Mouse (Mus musculus): ENCODE results near the gene Srsf4.

The Srsf4 gene

DNA sequence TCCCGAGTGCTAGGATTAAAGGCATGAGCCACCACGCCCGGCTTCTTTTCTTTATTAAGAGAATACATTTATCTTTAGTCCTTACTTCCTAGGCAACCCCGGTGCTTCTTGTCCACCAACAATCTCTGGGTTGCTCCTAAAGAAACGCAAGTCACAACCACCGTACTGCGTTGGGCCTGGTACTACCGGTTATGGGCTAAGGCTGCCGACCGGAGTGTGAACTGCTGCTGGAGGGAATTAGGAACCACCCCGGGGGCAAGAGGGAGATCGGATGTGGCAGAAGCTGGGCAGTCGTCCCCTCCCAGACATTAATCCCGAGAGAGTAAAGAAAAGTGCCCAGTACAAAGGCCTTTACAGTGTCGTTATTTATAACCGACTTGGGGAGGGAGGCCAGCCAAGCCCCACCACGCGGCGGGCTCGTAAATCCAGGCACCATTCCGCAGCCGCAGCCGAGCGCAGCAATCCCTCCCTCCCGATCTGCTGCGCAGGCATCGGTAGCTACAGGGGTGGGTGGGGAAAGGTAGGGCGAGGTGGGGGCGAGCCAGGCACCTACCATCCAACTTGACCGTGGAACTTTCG lies 41.6 kb downstream of the Srsf4 start:
- no peak for DNase-seq (ENCODE audit: low read depth, low spot score)

- no peak for DNase-seq (ENCODE audit: low read depth, low spot score)
Observed at GRCm38 (mm10) chr4:131915821-131916328, 42.5 kb downstream of the Srsf4 start.

- peak; percentile 65 for DNase-seq (ENCODE audit: low read depth, low spot score)
Observed at GRCm38 (mm10) chr4:131916425-131916824, 43.0 kb downstream of the Srsf4 start.

GRCm38 (mm10) chr4:131917010-131917555 lies 43.7 kb downstream of the Srsf4 start:
- no peak for DNase-seq (ENCODE audit: low read depth, low spot score)

- DNase-seq (ENCODE audit: low read depth, low spot score) = no peak
Observed at GRCm38 (mm10) chr4:131918026-131918533, 44.7 kb downstream of the Srsf4 start.

DNA sequence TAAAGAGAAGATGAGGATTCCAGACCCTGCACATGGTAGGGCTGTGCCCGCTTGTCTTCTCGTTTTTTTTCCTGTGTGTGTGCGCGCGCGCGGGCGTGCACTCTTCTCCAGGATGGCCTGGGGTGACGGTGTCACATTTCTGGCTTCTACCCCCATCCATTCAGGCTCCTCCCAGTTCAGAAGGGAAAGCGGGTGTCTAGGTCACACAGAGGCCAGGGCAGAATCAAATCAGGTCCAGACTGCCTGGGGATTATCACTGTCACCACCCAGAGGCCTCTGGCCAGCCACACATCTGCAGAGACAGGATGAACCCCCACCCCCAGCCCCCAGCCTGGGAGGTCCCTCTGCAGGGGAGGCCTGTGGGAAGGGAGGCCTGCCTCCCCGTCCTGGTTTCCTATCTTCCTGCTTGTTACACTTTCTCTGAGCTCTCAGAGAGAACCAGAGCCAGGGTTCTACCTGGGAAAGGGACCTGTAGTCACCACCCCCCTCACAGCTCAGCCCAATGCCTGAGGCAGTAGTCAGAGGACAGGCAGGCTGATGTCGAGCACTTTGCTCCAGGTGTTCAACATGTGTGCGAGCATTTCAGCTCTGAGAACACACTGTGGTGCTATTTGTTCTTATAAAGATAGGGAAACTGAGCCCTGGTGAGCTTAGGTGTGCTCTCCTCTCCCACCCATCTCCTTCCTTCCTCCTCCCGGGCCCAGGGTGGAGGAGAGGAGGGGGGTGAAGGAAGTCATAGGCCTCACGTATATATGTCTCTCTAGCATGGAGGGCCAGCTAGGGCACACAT lies 45.5 kb downstream of the Srsf4 start:
- DNase-seq (ENCODE audit: low read depth, low spot score) = no peak

- DNase-seq (ENCODE audit: low read depth, low spot score) = no peak
Observed at GRCm38 (mm10) chr4:131919506-131920140, 46.2 kb downstream of the Srsf4 start.

DNA sequence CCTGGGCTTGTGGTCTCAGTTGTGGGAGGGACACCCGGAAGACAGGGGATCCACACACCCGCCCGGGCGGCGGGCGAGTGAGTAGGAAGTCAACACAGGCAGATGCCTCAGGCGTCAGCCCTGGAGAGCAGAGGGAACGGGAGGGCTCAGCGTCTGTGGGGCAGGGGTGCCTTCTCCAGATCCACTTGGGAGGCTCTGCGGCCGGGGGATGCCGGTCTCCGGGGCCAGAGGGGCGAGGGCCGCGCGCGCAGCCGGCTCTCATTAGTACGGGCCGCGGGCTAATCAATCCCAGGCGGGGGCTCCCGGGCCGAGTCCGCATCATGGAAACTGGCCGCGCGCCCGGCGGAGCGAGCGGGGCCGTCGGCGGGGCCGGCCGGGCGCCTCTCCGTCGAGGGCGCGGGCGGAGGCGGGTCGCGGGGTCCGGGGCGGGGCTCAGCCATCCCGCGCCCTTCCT lies 46.8 kb downstream of the Srsf4 start:
- no peak for DNase-seq (ENCODE audit: low read depth, low spot score)

GRCm38 (mm10) chr4:131920595-131921351 lies 47.4 kb downstream of the Srsf4 start:
- no peak for DNase-seq (ENCODE audit: low read depth, low spot score)

DNA sequence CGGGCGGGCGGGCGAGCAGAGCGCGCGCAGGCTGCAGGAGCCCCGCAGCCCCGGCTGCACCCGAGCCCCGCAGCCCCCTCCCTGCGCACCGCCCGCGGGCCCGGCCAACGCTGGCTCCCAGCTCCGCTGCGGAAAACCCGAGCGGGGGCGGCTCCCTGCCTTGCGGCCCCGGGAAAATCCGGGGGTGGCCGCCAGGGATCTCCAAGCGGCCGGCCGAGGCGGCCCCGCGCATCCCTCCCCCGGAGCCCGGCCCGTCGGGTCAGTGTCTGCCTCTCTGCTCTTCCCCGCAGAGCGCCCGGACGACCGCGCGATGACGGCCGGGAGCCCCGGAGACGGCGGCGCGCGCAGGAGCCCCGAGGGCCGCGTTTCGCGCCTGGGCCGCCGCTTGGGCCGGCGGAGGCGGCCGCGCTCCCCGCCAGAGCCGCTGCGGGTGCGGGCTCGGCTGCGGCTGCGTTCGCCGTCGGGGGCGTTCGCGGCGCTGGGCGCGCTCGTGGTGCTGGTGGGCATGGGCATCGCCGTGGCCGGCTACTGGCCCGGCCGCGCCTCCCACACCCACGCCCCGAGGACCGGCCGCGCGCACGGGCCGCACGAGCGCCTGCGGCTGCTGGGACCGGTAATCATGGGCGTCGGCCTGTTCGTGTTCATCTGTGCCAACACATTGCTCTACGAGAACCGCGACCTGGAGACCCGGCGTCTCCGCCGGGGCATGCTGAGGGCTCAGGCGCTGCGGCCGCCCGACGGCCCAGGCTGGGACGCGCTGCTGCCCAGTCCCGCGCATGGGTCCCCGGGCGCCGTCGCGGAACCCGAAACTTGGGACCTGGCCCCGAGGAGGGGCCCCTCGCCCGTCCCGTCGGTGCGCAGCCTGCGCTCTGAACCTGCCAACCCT lies 48.3 kb downstream of the Srsf4 start, which contains the start of gene Tmem200b:
TSS of gene Tmem200b (plus strand) at position 311 of the 886 bp plus-strand sequence.
- no peak for DNase-seq (ENCODE audit: low read depth, low spot score)

- DNase-seq (ENCODE audit: low read depth, low spot score) = no peak
Observed at GRCm38 (mm10) chr4:131922404-131922803, 49.0 kb downstream of the Srsf4 start.

GRCm38 (mm10) chr4:131924096-131924810 lies 50.8 kb downstream of the Srsf4 start:
- no peak for DNase-seq (ENCODE audit: low read depth, low spot score)

- no peak for DNase-seq (ENCODE audit: low read depth, low spot score)
Observed at GRCm38 (mm10) chr4:131929146-131929545, 55.7 kb downstream of the Srsf4 start.

GRCm38 (mm10) chr4:131939459-131939858 lies 66.0 kb downstream of the Srsf4 start:
- DNase-seq (ENCODE audit: low read depth, low spot score) = no peak

DNA sequence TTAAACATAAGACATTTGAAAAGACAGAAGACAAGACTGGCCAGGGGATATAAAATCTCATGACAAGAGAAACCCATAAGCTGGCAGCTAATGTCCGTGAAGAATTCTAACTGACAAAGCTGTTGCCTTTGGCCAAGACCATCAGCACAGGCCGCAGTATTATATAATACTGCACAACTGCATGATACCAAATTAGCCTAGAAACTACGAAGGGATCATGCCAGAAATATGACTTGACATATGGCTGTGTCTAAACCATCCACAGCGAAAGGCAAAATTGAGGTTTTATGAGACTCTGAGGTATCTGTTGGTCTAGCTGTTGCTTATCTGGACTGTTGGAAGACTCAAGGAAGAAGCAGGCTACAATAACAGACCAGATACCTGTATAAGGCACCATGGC lies 67.4 kb downstream of the Srsf4 start:
- no peak for DNase-seq (ENCODE audit: low read depth, low spot score)

DNA sequence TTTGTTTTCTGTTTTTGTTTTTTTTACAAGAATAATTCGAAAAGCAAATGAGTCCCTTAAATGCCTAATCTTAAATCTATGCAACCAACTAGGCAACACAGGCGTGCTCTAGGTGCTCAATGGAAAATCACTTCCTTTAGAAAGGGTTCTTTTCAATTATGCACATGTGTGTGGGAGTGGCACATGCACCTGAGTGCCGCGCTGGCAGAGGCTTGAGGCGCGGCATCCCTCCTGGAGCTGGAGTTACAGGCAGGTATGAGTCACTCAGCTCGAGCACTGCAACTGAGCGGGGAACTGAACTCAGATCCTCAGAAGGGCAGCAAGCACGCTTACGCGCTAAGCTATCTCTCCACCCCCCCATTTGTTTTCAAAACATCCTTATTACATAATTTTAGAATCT lies 74.4 kb downstream of the Srsf4 start:
- DNase-seq (ENCODE audit: low read depth, low spot score) = no peak

DNA sequence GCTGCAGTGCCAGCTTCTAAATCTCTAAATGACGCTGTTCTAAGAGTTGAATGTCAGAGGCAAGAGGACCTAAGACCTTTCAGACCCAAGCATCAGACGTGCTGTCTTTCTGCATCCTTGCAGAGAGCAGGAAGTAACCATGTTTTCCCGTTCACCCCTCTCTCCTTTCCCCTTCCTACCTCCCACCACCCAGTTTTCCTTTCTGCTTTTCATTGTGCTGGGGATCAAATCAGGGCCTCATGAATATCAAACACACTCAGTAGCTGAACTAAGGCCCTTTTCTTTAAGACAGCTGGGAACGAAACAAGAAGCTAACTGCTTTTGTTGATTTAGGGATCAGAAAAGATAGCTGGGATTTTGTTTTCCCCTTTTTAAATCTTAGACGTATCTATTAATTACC lies 76.5 kb downstream of the Srsf4 start:
- DNase-seq (ENCODE audit: low read depth, low spot score) = no peak

DNA sequence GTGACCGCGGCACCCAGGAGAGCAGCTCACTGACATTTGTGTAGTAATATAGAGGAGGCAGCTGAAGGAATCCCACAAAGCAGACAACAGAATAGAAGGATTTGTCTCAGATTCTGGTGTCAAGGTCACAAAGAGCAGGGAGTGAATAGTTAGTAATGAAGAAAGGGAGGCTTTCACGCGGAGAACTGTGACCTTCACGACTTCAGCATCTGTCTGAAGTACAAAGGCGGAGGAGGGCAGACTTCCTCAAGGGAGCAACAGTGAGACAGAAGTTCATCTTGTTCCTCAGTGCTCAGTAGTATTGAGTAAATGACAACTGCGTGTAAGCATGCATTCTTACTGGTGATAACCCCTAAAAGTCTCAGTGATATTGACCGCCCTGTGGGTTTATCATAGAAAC lies 77.2 kb downstream of the Srsf4 start:
- no peak for DNase-seq (ENCODE audit: low read depth, low spot score)
